Mouse (Mus musculus) stomach, embryonic 14.5 days (tissue): ENCODE data around the gene Btbd11. TPM values are rescaled to one million over a fixed set of nuclear protein-coding genes. Genes with fewer than 3 reads are reported as not detected.

Experiments used
- ATAC-seq: fragments of 200-750 bp; cut with Nextera tagmentation; 2 replicates; pipeline ENCODE4 v1.8.0; 2017; ENCODE audit warnings: low read depth, moderate TSS enrichment; ENCODE audit not compliant: insufficient number of reproducible peaks, insufficient read depth, low FRiP score
- H3K27ac ChIP-seq: fragments of 300-500 bp; sonication (generic); 2 replicates; pipeline ENCODE4 v1.5.1; 2014; ENCODE audit warnings: mild to moderate bottlenecking, low read length, moderate library complexity, mixed read lengths
- H3K27me3 ChIP-seq: fragments of 300-500 bp; sonication (generic); 2 replicates; pipeline ENCODE4 v1.6.1; 2014; ENCODE audit warnings: low read length, control low read depth, mixed read lengths; ENCODE audit not compliant: control insufficient read depth, insufficient read depth
- H3K36me3 ChIP-seq: fragments of 300-500 bp; sonication (generic); 2 replicates; pipeline ENCODE4 v1.6.1; 2014; ENCODE audit warnings: mild to moderate bottlenecking, control low read depth, low read length, moderate library complexity, mixed read lengths; ENCODE audit not compliant: control insufficient read depth, insufficient read depth
- H3K4me1 ChIP-seq: fragments of 300-500 bp; sonication (generic); 2 replicates; pipeline ENCODE4 v1.6.1; 2014; ENCODE audit warnings: low read length, control low read depth, mixed read lengths; ENCODE audit not compliant: control insufficient read depth, insufficient read depth
- H3K4me2 ChIP-seq: fragments of 300-500 bp; sonication (generic); replicated peaks from 2 replicates; pipeline ENCODE4 v1.6.1; 2014; ENCODE audit warnings: low read depth, low read length, control low read depth
- H3K4me3 ChIP-seq: fragments of 300-500 bp; sonication (generic); 2 replicates; pipeline ENCODE4 v1.5.1; 2014; ENCODE audit warnings: low read depth, low read length, control low read depth
- H3K9ac ChIP-seq: fragments of 300-500 bp; sonication (generic); replicated peaks from 2 replicates; pipeline ENCODE4 v1.6.1; 2014; ENCODE audit warnings: low read depth, mild to moderate bottlenecking, control low read depth, low read length, moderate library complexity, mixed read lengths
- H3K9me3 ChIP-seq: fragments of 300-500 bp; sonication (generic); 2 replicates; pipeline ENCODE4 v1.6.1; 2016; ENCODE audit warnings: low read depth, low read length, control low read depth; ENCODE audit not compliant: control insufficient read depth
- WGBS: fragments of 180-500 bp; shearing (Covaris S2); extraction: QIAGEN DNeasy Blood & Tissue Kit; methylation state at CpG from one replicate; pipeline ENCODE4 v1.1.7; 2014; 5-methylcytosine and 5-hydroxymethylcytosine counted together
- polyA plus RNA-seq: library from polyadenylated mRNA; unstranded; fragments of >200 nt; fragmentation: Nextera tagmentation; extraction: Ambion mirVana; gene quantifications from 2 replicates; pipeline ENCODE4 v1.2.1, GENCODE M21; 2014

Btbd11 gene
- polyA plus RNA-seq, 1 experiment from 2014 or later = 2.4 TPM

- no peaks in the 10 kb centered on the region for H3K9me3 ChIP-seq
- H3K4me2 ChIP-seq = no peak overlapping the region
- no peak overlapping the region for H3K27ac ChIP-seq
- no peak overlapping the region for H3K4me3 ChIP-seq
- H3K4me1 ChIP-seq = no peaks in the 10 kb centered on the region
- no peak overlapping the region for H3K9ac ChIP-seq
- no peaks in the 10 kb centered on the region for H3K36me3 ChIP-seq
- no peak for ATAC-seq
- WGBS = 91% methylated on average over 10 of the region's 10 CpGs
- H3K27me3 ChIP-seq = no peaks in the 10 kb centered on the region
Measured at GRCm38 (mm10) chr10:85460736-85461135, 74.1 kb downstream of the Btbd11 start.

- no peak overlapping the region for H3K4me2 ChIP-seq
- H3K27ac ChIP-seq = no peak overlapping the region
- no peaks in the 10 kb centered on the region for H3K4me1 ChIP-seq
- H3K27me3 ChIP-seq = no peaks in the 10 kb centered on the region
- ATAC-seq = no peak
- no peak overlapping the region for H3K4me3 ChIP-seq
- H3K9me3 ChIP-seq = no peaks in the 10 kb centered on the region
- no peak overlapping the region for H3K9ac ChIP-seq
- 38% methylated on average over 6 of the region's 6 CpGs for WGBS
- no peaks in the 10 kb centered on the region for H3K36me3 ChIP-seq
Measured at GRCm38 (mm10) chr10:85464152-85464551, 77.5 kb downstream of the Btbd11 start.

DNA sequence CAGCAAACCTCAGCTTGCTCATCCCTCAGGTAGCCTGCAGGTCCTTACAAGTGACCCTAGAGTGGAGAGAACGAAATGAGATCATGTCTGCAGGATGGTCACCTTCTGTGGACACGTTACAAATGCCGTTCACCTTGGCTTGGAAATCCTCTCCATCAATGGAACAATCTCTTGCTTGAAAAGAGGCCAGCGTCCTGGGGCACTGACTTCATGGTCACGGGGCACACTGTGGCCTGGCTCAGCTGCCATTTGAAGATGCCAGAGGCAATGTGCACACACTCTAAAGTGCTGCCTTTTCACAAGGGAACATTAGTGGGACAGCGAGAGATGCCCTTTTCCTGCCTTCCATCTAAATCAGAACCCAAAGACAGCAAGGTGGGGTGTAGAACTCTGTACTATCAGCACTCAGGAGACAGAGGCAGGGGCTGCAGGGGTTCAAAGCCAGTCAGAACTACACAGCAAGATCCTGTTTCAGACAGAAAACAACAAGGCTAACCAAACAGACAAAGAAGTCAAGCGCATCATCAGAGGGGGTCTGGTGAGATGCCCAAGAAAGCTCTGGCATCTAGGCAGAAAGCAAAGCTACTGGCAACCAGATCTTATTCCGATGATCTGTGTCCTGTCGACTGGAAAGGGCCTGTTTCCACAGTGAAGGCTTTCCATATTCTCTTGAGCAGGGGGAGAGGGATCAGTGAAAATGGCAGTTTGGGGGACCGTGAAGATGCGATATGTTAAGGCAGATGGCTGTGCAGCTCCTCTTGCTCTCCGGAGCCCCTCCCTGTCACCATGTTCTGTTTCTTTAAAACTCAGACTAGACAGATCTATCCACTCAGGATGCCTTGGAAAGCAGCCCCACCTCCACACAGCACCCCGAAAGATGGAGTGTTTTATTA, 79.1 kb downstream of the Btbd11 start:
- WGBS = 83% methylated on average over 13 of the region's 13 CpGs
- no peak overlapping the region for H3K9ac ChIP-seq

DNA sequence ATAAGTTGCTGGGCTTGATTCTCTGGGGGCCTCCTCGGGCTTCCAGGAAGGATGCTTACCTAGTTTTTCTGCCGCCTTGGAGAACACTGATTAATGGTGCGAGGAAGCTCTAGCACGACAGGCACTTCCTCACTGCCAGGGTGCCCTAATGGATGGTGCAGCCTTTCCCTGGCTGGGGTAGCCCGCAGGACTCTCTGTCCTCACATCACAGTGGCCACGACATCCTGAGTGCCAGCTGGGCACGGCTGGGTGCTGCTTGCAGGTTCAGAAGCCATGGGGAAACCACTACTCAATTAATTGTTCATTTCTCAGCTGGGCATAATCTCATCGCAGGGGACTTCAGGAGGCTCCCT, 79.8 kb downstream of the Btbd11 start:
- ATAC-seq = no peak
- H3K4me3 ChIP-seq = no peak overlapping the region
- H3K9ac ChIP-seq = no peak overlapping the region
- H3K4me2 ChIP-seq = no peak overlapping the region
- H3K36me3 ChIP-seq = no peaks in the 10 kb centered on the region
- no peaks in the 10 kb centered on the region for H3K9me3 ChIP-seq
- WGBS = 54% methylated on average over 8 of the region's 8 CpGs
- no peaks in the 10 kb centered on the region for H3K4me1 ChIP-seq
- H3K27ac ChIP-seq = no peak overlapping the region
- H3K27me3 ChIP-seq = no peaks in the 10 kb centered on the region

More for the DNA sequence above, 79.1 kb downstream of the Btbd11 start:
- no peaks in the 10 kb centered on the region for H3K36me3 ChIP-seq
- no peak overlapping the region for H3K4me2 ChIP-seq
- H3K9me3 ChIP-seq = no peaks in the 10 kb centered on the region
- no peak overlapping the region for H3K27ac ChIP-seq
- no peaks in the 10 kb centered on the region for H3K4me1 ChIP-seq
- H3K27me3 ChIP-seq = no peaks in the 10 kb centered on the region
- ATAC-seq = no peak
- H3K4me3 ChIP-seq = no peak overlapping the region

- Histone ChIP-seq H3K4me3 (no peak overlapping the region), H3K9ac (no peak overlapping the region), H3K36me3 (no peaks in the 10 kb centered on the region), H3K27me3 (no peaks in the 10 kb centered on the region), H3K4me1 (no peaks in the 10 kb centered on the region), H3K9me3 (no peaks in the 10 kb centered on the region), H3K27ac (no peak overlapping the region), H3K4me2 (no peak overlapping the region)
- WGBS = 60% methylated on average over 7 of the region's 7 CpGs
- ATAC-seq = no peak
Measured at GRCm38 (mm10) chr10:85467393-85467792, 80.8 kb downstream of the Btbd11 start.

GRCm38 (mm10) chr10:85468527-85468926, 81.9 kb downstream of the Btbd11 start:
- H3K9ac ChIP-seq = no peak overlapping the region
- no peaks in the 10 kb centered on the region for H3K27me3 ChIP-seq
- no peaks in the 10 kb centered on the region for H3K36me3 ChIP-seq
- H3K4me2 ChIP-seq = no peak overlapping the region
- WGBS = 77% methylated on average over 4 of the region's 4 CpGs
- no peak overlapping the region for H3K4me3 ChIP-seq
- H3K9me3 ChIP-seq = no peaks in the 10 kb centered on the region
- no peak for ATAC-seq
- no peaks in the 10 kb centered on the region for H3K4me1 ChIP-seq
- no peak overlapping the region for H3K27ac ChIP-seq

GRCm38 (mm10) chr10:85469341-85469740, 82.7 kb downstream of the Btbd11 start:
- no peaks in the 10 kb centered on the region for H3K4me1 ChIP-seq
- H3K9me3 ChIP-seq = no peaks in the 10 kb centered on the region
- H3K4me2 ChIP-seq = no peak overlapping the region
- no peak for ATAC-seq
- H3K9ac ChIP-seq = no peak overlapping the region
- 76% methylated on average over 5 of the region's 5 CpGs for WGBS
- H3K36me3 ChIP-seq = no peaks in the 10 kb centered on the region
- no peak overlapping the region for H3K27ac ChIP-seq
- no peaks in the 10 kb centered on the region for H3K27me3 ChIP-seq
- no peak overlapping the region for H3K4me3 ChIP-seq

- Histone ChIP-seq H3K9me3 (no peaks in the 10 kb centered on the region), H3K4me3 (no peak overlapping the region), H3K4me1 (no peaks in the 10 kb centered on the region), H3K9ac (no peak overlapping the region), H3K4me2 (no peak overlapping the region), H3K27ac (no peak overlapping the region), H3K36me3 (no peaks in the 10 kb centered on the region), H3K27me3 (no peaks in the 10 kb centered on the region)
- WGBS = 84% methylated on average over 4 of the region's 4 CpGs
- ATAC-seq = no peak
Measured at GRCm38 (mm10) chr10:85473265-85473664, 86.7 kb downstream of the Btbd11 start.

GRCm38 (mm10) chr10:85473871-85474270, 87.3 kb downstream of the Btbd11 start:
- ATAC-seq = no peak
- H3K36me3 ChIP-seq = no peaks in the 10 kb centered on the region
- H3K9ac ChIP-seq = no peak overlapping the region
- WGBS = 73% methylated on average over 3 of the region's 3 CpGs
- H3K4me2 ChIP-seq = no peak overlapping the region
- no peak overlapping the region for H3K27ac ChIP-seq
- no peak overlapping the region for H3K4me3 ChIP-seq
- no peaks in the 10 kb centered on the region for H3K9me3 ChIP-seq
- no peaks in the 10 kb centered on the region for H3K4me1 ChIP-seq
- no peaks in the 10 kb centered on the region for H3K27me3 ChIP-seq
